Mouse (Mus musculus): ENCODE measurements at regions not wholly inside any gene's neighbourhood (a gene's known extent, or its start where the extent isn't known, plus 50 kb on each side); places are given as distances from the start of the nearest gene placed in this dataset.
"Not testable (repeated sequence)": the region's sequence is repeated elsewhere in the genome, so short reads cannot be mapped to it uniquely, and the experiment has no call there.

GRCm38 (mm10) chr2:39420696-39421095, 194.4 kb upstream of the Ppp6c start:
- DNase-seq = no peak

DNA sequence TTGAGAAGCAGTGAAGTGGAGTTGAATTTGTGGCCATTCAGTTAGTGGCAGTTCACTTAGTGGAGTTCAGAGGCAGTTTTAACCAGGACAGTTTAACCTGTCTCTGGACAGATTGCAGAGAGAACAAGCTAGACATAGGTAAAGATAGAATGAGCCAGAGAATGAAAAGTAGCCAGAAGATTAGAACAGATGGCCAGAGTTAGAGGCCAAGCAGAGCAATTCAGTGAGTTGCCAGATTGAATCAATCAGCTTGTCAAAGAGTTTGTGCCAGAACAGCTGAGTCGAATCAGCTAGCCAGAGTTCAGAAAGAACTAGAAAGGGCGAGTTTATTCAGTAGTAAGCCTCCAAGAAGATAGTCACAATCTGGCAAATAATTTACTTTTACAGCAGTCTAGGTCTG, 174.1 kb upstream of the Ppp6c start:
- DNase-seq = no peak

- no peak for DNase-seq
Observed at GRCm38 (mm10) chr2:39399523-39399922, 173.3 kb upstream of the Ppp6c start.

DNA sequence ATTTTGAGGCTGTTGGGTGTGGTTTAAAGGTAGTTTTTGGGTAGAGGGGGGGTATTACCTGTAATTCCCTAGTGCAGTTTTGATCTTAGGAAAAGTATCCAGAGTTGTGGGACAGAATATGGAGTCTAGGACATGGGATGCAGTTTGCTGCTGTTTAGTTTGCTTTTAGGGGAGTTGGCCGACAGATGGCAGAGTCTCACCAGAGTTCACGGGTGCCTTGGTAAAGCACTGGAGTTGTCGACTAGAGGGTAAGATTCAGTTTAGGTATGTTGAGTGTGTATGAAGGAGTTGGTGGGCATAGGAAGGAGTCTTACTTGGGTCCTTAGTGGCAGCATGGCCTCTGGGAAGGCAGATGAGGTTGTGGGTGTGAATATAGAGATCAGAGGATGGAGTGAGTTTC, 168.4 kb upstream of the Ppp6c start:
- no peak for DNase-seq

- DNase-seq = no peak
Observed at GRCm38 (mm10) chr2:39377264-39377663, 151.0 kb upstream of the Ppp6c start.

GRCm38 (mm10) chr2:39373068-39373779, 147.0 kb upstream of the Ppp6c start:
- peak; percentile 90 for DNase-seq

DNA sequence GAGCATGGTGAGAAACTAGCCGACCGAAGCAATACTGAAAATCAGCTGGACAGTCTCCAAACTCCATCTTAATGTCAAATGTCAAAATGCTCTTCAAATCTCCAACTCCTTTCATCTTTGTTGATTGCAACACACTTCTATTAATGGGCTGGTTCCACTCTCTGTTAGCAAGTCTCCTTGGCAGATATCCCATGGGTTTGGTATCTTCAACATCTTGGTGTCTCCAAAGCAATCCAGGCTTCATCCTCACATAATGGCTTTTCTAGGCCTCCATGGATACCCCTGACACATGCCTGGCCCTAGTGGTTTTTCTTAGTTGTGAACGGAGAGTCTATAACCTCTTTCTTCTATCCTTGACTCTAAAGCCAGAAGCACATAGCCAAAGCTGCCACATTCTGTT, 118.0 kb upstream of the Ppp6c start:
- DNase-seq = no peak

GRCm38 (mm10) chr2:39340406-39340805, 114.2 kb upstream of the Ppp6c start:
- DNase-seq = no peak

DNA sequence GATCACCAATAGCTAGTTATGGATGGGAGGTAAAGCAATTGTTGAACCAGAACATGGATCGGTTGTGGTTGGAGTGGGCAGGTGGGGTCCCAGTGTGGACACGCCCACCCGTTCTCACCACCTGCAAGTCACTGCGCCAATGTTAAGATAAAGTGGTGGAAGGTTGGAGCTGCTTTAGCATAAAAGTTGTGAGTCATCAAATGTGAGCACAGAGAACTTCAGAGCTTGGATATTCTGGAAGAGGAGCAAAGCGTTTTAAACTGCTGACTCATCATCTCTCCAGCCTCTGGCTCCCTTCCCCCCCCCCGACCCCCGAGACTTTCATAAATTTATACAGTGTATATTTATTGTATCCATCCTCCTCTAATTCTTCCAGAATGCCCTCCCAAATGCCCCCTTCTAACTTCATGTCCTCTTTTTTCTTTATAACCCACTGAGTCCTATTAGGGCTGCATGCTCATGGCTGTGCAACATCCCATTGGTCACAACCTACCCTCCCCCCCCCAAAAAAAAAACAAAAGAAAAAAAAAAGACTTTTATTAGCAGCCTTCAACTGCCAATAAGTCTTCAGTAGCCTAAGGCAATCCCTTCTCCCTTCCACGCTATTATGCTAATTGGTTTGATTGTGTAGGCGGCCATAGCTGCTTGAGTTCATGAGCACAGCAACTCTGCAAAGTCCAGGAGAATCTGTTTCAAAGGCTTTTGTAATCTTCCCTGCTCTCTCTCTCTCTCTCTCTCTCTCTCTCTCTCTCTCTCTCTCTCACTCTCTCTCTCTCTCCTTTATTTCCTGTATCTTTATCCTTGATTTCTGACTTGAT, 112.8 kb upstream of the Ppp6c start:
- DNase-seq = no peak

- DNase-seq = no peak
Observed at GRCm38 (mm10) chr2:39337524-39337923, 111.3 kb upstream of the Ppp6c start.

DNA sequence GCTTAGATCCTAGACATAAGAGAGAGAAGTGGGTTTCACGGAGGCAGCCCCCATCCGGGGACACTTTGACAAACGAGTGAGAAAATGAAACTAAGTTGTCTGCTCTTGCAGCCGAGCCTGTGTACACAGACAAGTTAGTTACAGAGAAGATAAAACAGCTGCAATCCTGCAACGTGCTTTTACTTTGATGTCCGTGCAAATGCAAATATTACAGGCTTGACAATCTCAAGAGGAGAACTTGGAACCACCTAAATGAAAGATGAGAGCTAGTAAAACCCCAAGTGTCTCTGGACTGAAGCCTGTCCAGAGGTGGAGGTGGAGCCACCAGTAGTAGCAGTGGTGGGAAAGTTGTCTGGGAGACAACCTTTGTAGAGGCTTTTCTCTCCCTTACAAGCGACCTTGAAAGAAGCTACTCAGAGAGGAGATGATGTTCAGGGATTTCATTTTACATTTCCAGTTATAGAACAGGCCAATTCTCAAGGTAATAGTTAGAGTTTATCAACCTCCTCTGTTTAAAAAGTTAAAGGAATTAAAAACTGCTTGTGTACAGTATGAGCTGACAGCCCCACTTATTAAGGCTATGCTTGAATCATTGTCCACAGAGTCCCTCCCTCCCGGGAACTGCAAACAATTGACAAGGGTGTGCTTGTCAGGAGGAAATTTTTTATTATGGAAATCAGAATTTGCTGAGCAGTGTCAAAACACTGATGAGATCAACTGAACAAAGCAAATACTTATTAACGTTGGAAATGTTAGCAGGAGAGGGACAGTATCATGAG, 99.7 kb upstream of the Ppp6c start:
- DNase-seq = peak; percentile 71

- not testable (repeated sequence) for DNase-seq
Observed at GRCm38 (mm10) chr2:39325122-39325521, 98.9 kb upstream of the Ppp6c start.

DNA sequence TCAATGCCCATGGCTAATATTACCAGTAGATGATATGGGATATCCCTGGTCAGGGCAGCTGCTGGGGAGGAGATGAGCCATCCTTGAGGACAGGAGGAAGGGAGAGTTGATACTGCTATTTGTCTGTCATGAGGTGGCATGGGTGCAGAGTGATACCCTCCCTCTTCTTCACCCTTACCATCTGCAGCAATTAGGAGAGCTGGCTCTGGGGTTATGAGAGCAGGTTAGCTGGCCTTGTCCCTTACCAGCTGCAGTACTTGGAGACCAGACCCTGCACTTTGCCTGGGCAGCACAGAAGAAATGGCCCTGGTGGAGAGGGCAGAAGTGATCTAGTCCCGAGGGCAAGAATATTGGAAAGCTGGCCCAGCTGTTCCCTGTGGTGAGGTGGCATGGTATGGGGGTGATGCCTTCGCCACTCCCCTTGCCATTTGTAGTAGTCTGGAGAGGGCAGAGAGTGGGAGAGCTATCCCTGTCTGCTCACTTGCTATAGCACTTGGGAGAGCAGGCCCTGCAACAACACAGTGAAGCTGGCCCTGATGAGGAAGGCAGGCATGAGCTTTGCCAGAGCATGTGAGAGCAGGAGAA, 73.6 kb upstream of the Ppp6c start:
- no peak for DNase-seq

- DNase-seq = no peak
Observed at GRCm38 (mm10) chr2:39299290-39299689, 73.0 kb upstream of the Ppp6c start.

GRCm38 (mm10) chr2:39295435-39295834, 69.2 kb upstream of the Ppp6c start:
- DNase-seq = no peak

DNA sequence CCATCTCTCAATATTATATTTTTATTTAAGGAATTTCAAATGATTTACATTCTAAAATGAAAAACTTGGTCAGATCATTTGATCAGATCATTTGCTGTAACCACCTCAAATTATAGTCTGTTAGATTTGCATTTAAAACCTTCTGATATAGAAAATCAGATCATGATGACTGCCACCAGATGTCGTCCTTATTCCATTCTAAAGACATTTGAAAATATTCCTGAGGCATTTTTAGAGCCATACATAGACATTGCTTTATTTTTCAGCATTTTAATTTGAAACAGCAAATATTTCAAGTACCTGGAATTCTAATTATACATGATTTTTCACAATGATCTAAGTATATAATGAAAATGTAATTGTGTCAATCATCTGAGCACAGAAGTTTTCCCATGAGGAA, 52.0 kb upstream of the Ppp6c start:
- DNase-seq = no peak
